Mouse (Mus musculus): Measurements from ENCODE around the gene Kcp.

GRCm38 (mm10) chr6:29557112-29557511 lies 49.4 kb upstream of the Kcp start:
- TF ChIP-seq EP300 (IDR thresholded peaks at IDR 0.05; ENCODE audit: low read depth): no peak
- TF ChIP-seq CTCF (IDR thresholded peaks at IDR 0.05; ENCODE audit: low read depth): no peak
